Mouse (Mus musculus) cerebellum, adult 9-11 months (tissue): ENCODE data around the gene C1qtnf1.
A peak's percentile ranks its signal among the peaks of the same experiment; 100 is the strongest.

Experiments
- DNase-seq: peaks from one replicate; pipeline ENCODE4 v3.0.0; 2022

The C1qtnf1 gene

GRCm38 (mm10) chr11:118476396-118477373, 48.7 kb downstream of the C1qtnf1 start, which contains the start of gene Engase:
Engase (plus strand) TSS chr11:118476829.
- peak; percentile 96 for DNase-seq

GRCm38 (mm10) chr11:118479776-118480175, 51.8 kb downstream of the C1qtnf1 start:
- DNase-seq = no peak

GRCm38 (mm10) chr11:118481231-118481630, 53.2 kb downstream of the C1qtnf1 start:
- DNase-seq = no peak

- no peak for DNase-seq
Measured at GRCm38 (mm10) chr11:118481751-118482150, 53.7 kb downstream of the C1qtnf1 start.

GRCm38 (mm10) chr11:118484169-118484568, 56.2 kb downstream of the C1qtnf1 start:
- DNase-seq = peak; percentile 71

GRCm38 (mm10) chr11:118485338-118485737, 57.3 kb downstream of the C1qtnf1 start:
- DNase-seq = no peak

- no peak for DNase-seq
Measured at GRCm38 (mm10) chr11:118485780-118486179, 57.8 kb downstream of the C1qtnf1 start.

- peak; percentile 37 for DNase-seq
Measured at GRCm38 (mm10) chr11:118486281-118486680, 58.3 kb downstream of the C1qtnf1 start.

GRCm38 (mm10) chr11:118486881-118487772, 59.1 kb downstream of the C1qtnf1 start:
- DNase-seq = peak; percentile 53

GRCm38 (mm10) chr11:118488191-118488906, 60.3 kb downstream of the C1qtnf1 start:
- DNase-seq = peak; percentile 53

GRCm38 (mm10) chr11:118488907-118489270, 60.9 kb downstream of the C1qtnf1 start:
- no peak for DNase-seq

GRCm38 (mm10) chr11:118490566-118491218, 62.7 kb downstream of the C1qtnf1 start:
- DNase-seq = peak; percentile 54

GRCm38 (mm10) chr11:118491230-118491629, 63.2 kb downstream of the C1qtnf1 start:
- DNase-seq = no peak

GRCm38 (mm10) chr11:118493458-118493857, 65.5 kb downstream of the C1qtnf1 start:
- no peak for DNase-seq

- DNase-seq = no peak
Measured at GRCm38 (mm10) chr11:118494001-118494737, 66.2 kb downstream of the C1qtnf1 start.

- no peak for DNase-seq
Measured at GRCm38 (mm10) chr11:118495065-118495464, 67.1 kb downstream of the C1qtnf1 start.

- peak; percentile 48 for DNase-seq
Measured at GRCm38 (mm10) chr11:118496066-118496689, 68.2 kb downstream of the C1qtnf1 start.
